Mouse (Mus musculus): ENCODE measurements around the gene Thoc2.
"Not testable (repeated sequence)": the region's sequence is repeated elsewhere in the genome, so short reads cannot be mapped to it uniquely, and the experiment has no call there.

Thoc2 gene

DNA sequence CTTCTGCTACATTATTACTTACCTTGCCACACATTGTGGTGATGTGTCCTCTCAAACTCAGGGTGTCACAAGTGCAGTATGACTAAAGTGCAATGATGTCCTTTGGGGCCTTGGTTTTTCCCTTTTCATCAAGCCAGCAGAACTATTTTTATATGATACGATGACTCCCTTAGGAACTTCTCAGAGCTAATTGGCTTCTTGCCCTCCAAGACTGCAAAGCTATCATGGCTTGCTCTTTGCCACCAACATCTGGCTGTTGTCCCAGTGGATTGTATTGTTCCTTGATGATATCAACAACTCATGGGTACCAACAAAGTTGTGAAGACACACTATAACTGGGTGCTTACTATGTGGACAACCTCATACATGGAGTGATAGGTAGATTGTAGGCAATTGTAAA lies at the start of gene Thoc2:
Thoc2 (minus strand) TSS at position 101 of the 400 bp plus-strand sequence.
- DNase-seq (ENCODE audit: low read depth, low spot score), result no peak

DNA sequence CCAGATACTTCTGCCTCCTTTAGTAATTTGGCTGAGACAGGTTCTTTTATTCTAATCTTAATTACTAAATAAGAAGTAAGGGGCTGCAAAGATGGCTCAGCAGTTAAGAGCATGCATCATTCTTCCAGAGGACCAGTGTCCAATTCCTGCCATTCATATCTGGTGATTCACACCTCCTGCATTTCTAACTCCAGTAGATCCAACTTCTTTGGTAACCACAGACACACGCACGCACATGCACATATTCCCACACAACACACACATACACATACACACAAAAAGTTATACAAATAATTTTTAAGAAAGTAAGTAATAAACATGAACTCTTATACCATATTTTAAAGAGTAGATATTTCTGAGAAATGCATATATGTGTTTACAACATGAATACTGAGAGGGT lies 49.6 kb upstream of the Thoc2 start:
- DNase-seq (ENCODE audit: low read depth, low spot score), result no peak

DNA sequence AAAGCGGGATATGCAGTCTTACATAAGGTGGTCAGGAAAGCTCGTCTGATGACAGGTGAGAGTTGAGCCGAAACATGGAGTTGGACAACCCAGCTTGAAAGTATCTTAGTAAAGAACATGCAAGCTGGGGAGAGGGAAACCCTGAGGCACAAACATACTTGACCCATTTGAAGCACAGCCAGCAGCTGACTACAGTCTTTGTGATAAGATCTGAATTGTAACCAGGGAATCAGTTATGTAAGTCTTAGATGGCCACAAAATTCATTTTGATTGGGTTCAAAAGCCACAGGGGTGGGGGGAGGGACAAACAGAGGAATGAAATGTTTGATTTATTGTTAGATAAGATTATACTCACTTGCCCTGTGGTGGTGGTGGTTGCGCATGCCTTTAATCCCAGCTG lies 48.9 kb upstream of the Thoc2 start:
- no peak for DNase-seq (ENCODE audit: low read depth, low spot score)

DNA sequence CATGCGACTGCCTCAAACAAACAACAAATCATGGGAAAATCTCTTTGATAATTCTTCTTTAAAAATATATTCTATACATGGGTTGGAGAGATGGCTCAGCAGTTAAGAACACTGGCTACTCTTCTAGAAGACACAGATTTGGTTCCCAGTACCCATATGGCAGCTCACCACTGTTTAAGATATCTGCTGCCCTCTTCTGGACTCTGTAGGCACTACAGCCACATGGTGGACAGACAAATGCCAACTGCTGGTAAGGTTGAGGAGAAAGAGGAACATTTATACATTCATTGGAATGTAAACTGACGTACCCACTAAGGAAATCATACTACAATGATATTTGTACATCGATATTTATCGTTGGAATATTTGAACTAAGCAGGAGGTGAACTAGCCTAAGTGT lies 36.7 kb upstream of the Thoc2 start:
- no peak for DNase-seq (ENCODE audit: low read depth, low spot score)

DNA sequence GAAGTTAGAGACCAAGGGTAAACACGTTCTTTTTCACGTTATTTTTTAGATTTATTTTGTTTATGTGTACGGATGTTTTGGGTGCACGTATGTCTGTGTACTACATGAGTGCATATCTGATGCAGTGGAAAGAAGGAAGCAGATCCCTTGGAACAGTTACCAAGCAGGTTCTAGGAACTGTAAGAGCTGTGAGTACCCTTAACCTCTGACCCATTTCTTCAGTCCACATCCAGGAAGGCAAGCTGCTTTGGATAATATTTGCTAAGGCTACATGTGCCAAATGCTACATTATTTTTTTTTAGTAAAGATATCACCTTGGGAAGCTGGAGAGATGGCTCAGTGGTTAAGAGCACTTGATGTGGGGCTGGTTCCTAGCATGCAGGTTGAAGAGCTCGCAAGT lies 21.4 kb upstream of the Thoc2 start:
- DNase-seq (ENCODE audit: low read depth, low spot score), result no peak

DNA sequence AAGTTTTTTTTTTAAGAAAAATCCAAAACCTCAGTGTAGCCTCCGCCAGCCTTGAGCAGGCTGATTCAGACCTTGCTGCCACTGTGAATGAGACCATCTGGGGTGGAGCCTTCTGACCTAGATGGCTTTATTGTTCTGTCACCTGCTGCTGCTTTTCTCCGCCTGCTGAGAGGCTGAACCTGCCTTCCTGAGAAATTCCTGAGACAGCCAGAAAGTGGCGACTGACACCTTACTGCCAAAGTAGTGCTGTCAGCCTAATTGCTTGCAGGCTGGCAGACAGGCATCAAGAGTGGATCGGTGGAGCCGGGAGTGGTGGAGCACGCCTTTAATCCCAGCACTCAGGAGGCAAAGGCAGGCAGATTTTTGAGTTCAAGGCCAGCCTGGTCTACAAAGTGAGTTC lies 11.3 kb upstream of the Thoc2 start:
- not testable (repeated sequence) for DNase-seq (ENCODE audit: low read depth, low spot score)

DNA sequence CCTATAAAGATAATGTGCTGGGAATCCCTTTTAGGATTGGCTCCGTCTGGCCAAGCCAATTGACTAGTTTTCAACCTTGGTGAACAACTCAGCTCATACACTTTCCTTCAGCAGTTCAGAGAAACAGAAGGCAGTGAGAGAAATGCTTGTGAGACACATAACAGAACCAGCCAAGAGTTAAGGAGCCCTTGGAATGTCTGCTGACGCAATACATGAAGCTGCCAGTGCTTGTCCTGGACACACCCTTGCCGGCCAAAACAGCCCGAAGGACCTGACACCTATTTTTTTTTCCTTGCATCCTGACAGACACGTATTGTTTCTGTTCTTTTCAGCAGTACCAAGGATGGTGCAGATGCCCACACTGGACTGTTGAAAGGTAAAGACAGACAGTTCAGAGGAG lies 4.2 kb upstream of the Thoc2 start:
- DNase-seq (ENCODE audit: low read depth, low spot score), result no peak

DNA sequence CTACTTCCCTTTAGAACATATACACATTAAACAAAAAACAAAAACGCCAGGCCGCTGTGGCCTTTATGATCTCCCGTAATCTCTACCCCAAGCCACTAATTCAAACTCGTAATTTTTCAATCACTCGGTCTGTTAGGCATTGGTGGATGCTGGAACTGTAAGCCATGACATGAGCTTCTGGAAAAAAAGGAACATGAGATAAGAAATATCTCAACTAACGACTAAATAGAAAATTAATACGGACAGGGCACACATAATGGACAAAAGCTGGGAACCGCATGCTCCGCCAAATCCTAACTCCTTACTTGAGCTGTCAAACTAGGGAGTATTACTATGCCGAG lies 8.4 kb downstream of the Thoc2 start:
- DNase-seq (ENCODE audit: low read depth, low spot score), result no peak

DNA sequence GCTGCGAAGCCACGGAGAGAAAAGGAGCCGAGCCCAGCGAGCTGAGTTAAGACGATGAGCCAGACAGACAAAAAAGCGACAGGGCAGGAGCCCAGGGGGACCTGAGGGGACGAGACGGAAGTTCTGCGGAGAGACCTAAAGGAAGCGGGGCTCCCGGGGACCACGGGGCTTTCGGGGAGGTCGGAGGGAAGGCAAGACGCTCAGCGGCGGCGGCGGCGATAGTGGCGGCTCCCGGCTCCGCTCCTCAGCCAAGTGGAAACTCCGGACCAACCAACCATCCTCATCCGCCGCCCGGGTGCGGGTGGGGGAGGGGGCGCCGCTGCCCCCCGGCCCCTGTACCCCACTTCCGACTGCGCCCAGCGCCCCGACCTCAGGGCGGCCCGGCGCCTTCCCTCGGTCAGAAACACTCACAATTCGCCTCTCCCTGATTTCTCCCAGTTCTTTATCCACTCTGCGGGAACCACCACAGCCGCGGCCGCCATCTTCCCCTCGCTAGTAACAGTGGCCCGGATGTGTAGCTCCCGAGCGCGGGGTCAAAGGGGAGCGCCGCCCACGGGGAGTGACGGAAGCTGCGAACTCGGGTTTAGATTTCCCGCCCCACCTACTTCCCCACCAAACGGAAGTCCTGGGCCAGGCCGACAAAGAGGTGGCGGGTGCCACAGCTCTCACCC lies 8.9 kb downstream of the Thoc2 start:
- DNase-seq (ENCODE audit: low read depth, low spot score), result peak; percentile 58

DNA sequence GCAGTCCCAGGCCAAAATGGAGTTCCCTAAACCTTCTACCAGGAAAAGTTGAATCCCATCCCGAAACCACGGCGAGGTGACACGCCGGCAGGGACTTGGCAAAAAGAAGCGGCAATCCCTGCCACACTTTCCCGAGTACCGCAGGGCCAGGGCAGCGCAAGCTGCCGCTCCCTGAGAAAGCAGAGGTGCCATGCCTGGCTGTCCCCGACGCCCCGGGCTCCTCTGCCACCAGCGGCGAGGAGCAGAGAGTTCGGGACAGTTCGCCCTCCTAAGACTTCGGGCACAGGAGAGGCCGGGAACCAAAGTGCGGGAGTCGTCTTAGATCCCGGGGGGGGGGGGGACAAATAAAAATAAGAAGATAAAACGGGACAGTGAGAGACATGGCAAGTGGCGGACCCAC lies 9.5 kb downstream of the Thoc2 start:
- no peak for DNase-seq (ENCODE audit: low read depth, low spot score)

DNA sequence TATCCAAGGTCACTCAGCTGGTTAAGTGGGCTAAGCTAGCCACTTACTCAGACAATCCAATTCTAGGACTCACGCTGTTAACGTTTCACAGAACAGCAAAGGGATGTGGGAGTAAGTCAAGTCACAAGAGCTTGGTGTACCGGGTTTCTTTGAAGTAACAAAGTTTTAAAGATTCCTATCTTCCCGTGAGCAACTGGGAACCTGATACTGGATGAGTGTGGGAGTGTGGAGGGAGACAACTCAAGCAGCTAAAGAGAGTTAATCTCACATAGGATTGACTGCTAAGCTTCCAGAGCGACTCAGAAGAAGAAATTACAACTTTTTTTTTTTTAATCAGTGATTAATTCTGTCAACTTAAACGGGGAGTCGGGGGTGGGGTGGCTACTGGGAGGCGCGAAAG lies 10.0 kb downstream of the Thoc2 start:
- DNase-seq (ENCODE audit: low read depth, low spot score), result no peak

DNA sequence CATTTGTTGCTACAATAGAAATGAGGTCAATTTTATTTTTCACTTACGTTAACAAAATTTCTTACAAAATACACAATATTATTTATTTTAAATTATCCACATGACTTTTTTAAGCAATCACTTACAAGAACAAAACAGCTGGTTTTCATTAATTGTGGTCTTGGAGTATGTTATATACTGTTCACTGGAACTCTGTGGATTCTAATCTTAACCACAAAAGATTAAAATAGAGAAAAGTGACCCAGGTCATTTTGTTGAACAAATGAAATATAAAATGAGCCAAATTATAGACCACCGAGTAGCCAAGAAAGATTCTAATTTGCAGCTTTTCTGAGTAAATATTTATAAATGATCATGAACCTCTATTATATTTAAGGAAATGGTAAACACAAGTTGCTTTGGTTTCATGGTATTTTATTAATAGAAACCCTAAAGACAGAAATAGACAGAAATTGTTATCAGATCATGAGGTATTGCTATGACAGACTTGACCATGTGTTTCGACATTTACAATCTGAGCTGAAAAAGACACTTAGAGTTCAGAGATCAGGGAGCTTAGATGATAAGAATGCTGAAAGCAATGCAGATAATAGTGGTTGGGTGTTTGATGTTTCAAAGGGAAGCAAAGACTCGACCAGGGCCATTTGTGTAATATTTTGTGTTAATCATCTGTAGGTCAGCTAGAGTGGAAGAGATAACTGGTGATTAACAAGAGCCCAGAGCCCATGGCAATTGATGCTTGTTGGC lies 35.5 kb downstream of the Thoc2 start:
- DNase-seq (ENCODE audit: low read depth, low spot score), result no peak

DNA sequence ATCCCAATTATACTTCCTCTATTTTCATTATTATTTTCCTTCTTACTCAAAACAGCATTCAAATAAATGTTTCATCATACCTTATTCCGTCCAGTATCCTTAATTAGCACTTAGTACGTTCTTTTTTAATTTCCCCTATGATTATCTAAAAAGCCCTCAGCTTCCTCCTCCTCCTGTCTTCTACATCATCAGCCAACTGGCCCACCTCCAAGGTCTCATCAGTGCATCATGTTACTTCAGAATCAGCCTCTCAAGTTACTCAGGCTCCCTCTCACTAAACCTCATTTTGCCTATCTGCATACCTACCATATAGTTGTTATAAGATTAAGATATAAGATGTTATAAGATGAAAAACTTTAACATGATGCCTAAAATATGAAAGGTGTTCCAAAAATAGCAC lies 43.9 kb downstream of the Thoc2 start:
- DNase-seq (ENCODE audit: low read depth, low spot score), result no peak

DNA sequence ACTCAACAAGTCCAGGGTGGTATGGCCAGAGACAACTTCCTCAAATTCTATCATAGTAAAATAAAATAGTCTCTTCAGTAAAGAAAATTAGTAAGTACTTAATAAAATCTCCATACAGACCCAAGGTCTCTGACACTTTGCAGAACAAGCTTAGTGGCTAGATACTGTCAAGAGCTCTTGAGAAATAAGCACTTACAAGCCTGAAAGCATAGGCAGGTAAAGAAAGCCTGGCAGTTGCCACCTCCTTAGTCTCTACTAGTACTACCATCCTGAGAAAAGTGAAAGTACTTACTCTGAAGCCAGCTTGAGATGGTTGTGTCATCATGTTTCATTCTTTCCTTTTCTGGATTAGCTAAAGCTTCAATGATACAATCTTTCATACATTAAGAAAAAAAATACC lies 82.7 kb downstream of the Thoc2 start:
- DNase-seq (ENCODE audit: low read depth, low spot score), result no peak

DNA sequence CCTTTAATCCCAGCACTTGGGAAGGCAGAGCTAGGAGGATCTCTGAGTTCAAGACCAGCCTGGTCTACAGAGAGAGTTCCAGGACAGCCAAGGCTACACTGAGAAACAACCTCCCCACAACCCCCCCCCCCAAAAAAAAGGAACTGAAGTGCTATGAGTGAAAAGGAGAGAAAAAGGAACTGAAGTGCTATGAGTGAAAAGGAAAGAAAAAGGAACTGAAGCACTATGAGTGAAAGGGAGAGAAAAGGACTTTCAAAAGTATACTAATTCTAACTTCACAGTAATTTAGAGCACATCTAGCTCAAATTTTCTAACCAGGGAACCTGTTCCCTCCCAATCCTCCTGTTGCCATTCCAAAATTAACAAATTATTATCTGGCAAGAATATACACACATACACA lies 114.9 kb downstream of the Thoc2 start:
- DNase-seq (ENCODE audit: low read depth, low spot score), result no peak

DNA sequence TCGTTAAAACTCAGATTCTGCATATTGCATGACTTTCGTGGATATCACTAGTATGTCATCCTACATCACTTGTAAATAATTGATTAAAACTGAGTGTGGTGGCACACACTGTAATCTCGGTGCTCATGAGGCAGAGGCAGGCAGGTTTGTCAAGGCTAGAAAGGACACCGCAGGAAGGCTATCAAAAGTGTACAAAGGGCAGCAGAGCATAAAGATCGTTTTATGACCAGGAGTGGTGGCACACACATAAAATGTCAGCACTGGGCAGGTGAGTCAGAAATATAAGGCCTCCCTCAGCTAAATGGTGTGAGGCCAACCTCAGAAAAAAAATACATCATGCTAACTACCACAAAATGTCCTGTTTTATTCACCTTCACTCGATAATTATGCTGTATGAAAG lies 127.2 kb downstream of the Thoc2 start:
- DNase-seq (ENCODE audit: low read depth, low spot score), result no peak
